Mouse (Mus musculus): ENCODE data around the gene Trabd2b.

DNA sequence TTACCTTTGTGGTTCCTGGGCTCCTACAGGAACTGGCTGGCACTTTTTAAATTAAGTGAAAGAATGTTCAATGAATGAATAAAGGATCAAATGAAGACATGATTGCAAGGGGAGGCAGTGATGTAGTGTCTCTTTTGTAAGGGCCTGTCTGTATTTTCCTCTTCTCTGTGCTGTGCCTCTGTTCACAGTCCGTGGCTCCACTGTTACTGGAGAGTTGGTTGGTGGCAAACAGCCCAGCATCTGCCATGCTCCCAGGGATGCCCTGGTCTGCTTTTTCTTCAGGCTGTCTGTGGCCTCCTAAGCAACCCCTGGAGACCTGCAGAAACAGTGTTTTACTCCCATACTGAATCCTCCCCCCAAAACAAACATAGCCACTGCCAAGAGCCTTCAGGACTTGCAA lies 63.4 kb downstream of the Trabd2b start:
- TF ChIP-seq CHD2 (IDR thresholded peaks at IDR 0.05; ENCODE audit: low read length), result no peak
- no peak for TF ChIP-seq CTCF (IDR thresholded peaks at IDR 0.05 in 2 of 3, conservative IDR thresholded peaks at IDR 0.05 in 1 of 3; ENCODE audit: control insufficient read depth in 1 of 3, insufficient read depth in 1 of 3, low read depth in 2 of 3, low read length in 3 of 3, poor library complexity in 1 of 3, severe bottlenecking in 1 of 3)
- TF ChIP-seq TCF12 (IDR thresholded peaks at IDR 0.05; ENCODE audit: low read depth, low read length), result no peak
- TF ChIP-seq POLR2A (IDR thresholded peaks at IDR 0.05; ENCODE audit: control insufficient read depth in 1 of 2, insufficient read depth in 1 of 2, low read depth in 1 of 2, low read length in 2 of 2, poor library complexity in 1 of 2), result no peak
- no peak for TF ChIP-seq KAT2A (conservative IDR thresholded peaks at IDR 0.05; ENCODE audit: low read depth, low read length)
- no peak for TF ChIP-seq GATA1 (IDR thresholded peaks at IDR 0.05; ENCODE audit: low read depth, low read length)
- TF ChIP-seq ZC3H11A (IDR thresholded peaks at IDR 0.05; ENCODE audit: low read depth, low read length), result no peak
